Mouse (Mus musculus) heart, embryonic 14.5 days (tissue): ENCODE data around the gene Padi3. TPM values are rescaled to one million over a fixed set of nuclear protein-coding genes. Genes with fewer than 3 reads are reported as not detected.

ENCODE experiments used
- ATAC-seq: fragments of 200-750 bp; cut with Nextera tagmentation; 2 replicates; pipeline ENCODE4 v1.8.0; 2017; ENCODE audit warnings: low read depth, moderate TSS enrichment; ENCODE audit not compliant: insufficient number of reproducible peaks, insufficient read depth, low FRiP score
- H3K27ac ChIP-seq, 2 experiments: fragments of 200-500 bp in 1 of 2; fragments of 300-500 bp in 1 of 2; sonication (generic) in 1 of 2; replicated peaks in 1 of 2; 2 replicates each; pipeline ENCODE4 v1.5.1; 2012 to 2014; ENCODE audit warnings: low read depth in 2 of 2, low read length in 2 of 2, control low read depth in 1 of 2, mild to moderate bottlenecking in 1 of 2, mixed read lengths in 1 of 2; ENCODE audit not compliant: control insufficient read depth in 1 of 2, insufficient read depth in 1 of 2
- H3K27me3 ChIP-seq: fragments of 300-500 bp; sonication (generic); 2 replicates; pipeline ENCODE4 v1.6.1; 2014; ENCODE audit warnings: mild to moderate bottlenecking, low read length, control low read depth; ENCODE audit not compliant: control insufficient read depth, insufficient read depth
- H3K36me3 ChIP-seq: fragments of 300-500 bp; sonication (generic); 2 replicates; pipeline ENCODE4 v1.6.1; 2014; ENCODE audit warnings: mild to moderate bottlenecking, control low read depth, low read length, mixed read lengths; ENCODE audit not compliant: control insufficient read depth, insufficient read depth
- H3K4me1 ChIP-seq, 2 experiments: fragments of 200-500 bp in 1 of 2; fragments of 300-500 bp in 1 of 2; sonication (generic) in 1 of 2; 2 replicates each; pipeline ENCODE4 v1.6.1; 2012 to 2014; ENCODE audit warnings: low read length in 2 of 2, control low read depth in 1 of 2, mixed read lengths in 1 of 2; ENCODE audit not compliant: control insufficient read depth in 2 of 2, insufficient read depth in 2 of 2
- H3K4me2 ChIP-seq: fragments of 300-500 bp; sonication (generic); 2 replicates; pipeline ENCODE4 v1.6.1; 2014; ENCODE audit warnings: mild to moderate bottlenecking, low read length
- H3K4me3 ChIP-seq, 2 experiments: fragments of 200-500 bp in 1 of 2; fragments of 300-500 bp in 1 of 2; sonication (generic) in 1 of 2; 2 replicates each; pipeline ENCODE4 v1.5.1; 2012 to 2014; ENCODE audit warnings: low read length in 2 of 2, mild to moderate bottlenecking in 2 of 2, control low read depth in 1 of 2, low read depth in 1 of 2, moderate library complexity in 1 of 2; ENCODE audit not compliant: control insufficient read depth in 1 of 2, insufficient read depth in 1 of 2
- H3K9ac ChIP-seq: fragments of 300-500 bp; sonication (generic); 2 replicates; pipeline ENCODE4 v1.6.1; 2014; ENCODE audit warnings: mild to moderate bottlenecking, low read length
- H3K9me3 ChIP-seq: fragments of 300-500 bp; sonication (generic); 2 replicates; pipeline ENCODE4 v1.6.1; 2016; ENCODE audit warnings: low read length, control low read depth; ENCODE audit not compliant: control insufficient read depth
- WGBS: fragments of 180-500 bp; shearing (Covaris S2); extraction: QIAGEN DNeasy Blood & Tissue Kit; methylation state at CpG from one replicate; pipeline ENCODE4 v1.1.7; 2014; 5-methylcytosine and 5-hydroxymethylcytosine counted together
- polyA plus RNA-seq: library from polyadenylated mRNA; unstranded; fragments of >200 nt; fragmentation: Nextera tagmentation; extraction: Ambion mirVana; gene quantifications from 2 replicates; pipeline ENCODE4 v1.2.1, GENCODE M21; 2014

Gene Padi3
- polyA plus RNA-seq, 1 experiment from 2014 or later = not detected

DNA sequence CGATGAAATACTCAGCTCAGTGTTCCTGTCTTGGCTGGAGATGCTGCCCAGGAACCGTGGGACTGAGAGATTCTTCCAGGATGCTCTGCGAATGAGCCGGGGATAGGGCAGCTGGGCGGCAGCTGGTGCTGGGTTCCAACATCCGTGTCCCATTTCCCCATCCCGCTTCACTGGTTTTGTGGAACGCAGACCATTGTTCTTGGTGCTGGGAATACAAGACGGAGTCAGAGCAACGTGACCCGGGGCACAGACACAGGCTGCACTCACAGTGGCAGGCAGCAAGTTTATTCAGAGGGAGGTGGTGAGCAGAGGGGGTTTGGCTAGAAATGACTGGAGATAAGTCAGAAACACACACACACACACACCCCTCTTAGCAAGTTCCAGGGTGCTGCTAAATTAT is 38.9 kb upstream of the Padi3 start:
- Histone ChIP-seq H3K4me3 (no peak overlapping the region), H3K9me3 (no peaks in the 10 kb centered on the region), H3K36me3 (no peaks in the 10 kb centered on the region), H3K27ac (no peak overlapping the region), H3K4me1 (peaks cover 0 to 5% of the 10 kb centered on the region in 2 experiments; a peak in 1 of 4 replicates), H3K27me3 (no peaks in the 10 kb centered on the region), H3K9ac (no peak overlapping the region), H3K4me2 (no peak overlapping the region)
- WGBS = 87% methylated on average over 11 of the region's 11 CpGs
- ATAC-seq = no peak

DNA sequence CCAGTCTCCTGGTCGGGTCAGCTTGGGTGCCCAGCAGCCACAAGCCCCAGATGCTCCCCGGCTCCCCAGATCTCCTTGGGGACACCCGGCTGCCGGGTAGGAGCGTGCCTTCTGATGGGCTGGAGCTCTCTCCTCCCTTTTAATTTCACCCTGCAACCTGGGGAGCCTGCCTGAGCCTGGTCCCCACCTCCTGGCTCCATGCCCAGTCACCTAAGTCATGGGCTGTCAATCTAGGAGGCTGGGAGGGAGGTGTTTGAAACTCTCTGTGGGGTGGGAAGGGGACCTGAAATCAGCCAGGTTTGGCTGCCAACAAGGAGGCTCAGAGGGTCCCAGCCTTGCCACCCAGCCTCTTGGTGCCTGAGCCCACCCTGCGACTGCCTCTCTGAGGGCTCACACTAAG is 35.2 kb upstream of the Padi3 start, which contains the start of gene Padi1:
Gene Padi1, minus strand, starts transcription at position 113 of the 400 bp plus-strand sequence.
- WGBS = 77% methylated on average over 5 of the region's 6 CpGs
- Histone ChIP-seq H3K36me3 (no peaks in the 10 kb centered on the region), H3K27me3 (no peaks in the 10 kb centered on the region), H3K9me3 (no peaks in the 10 kb centered on the region), H3K9ac (no peak within 1 kb of the TSS), H3K4me3 (no peak within 1 kb of the TSS), H3K4me1 (peaks cover 0 to 5% of the 10 kb centered on the region in 2 experiments; a peak in 1 of 4 replicates), H3K27ac (no peak within 1 kb of the TSS), H3K4me2 (no peak within 1 kb of the TSS)
- ATAC-seq = no peak; the same call in 1 of the 2 replicates

- Histone ChIP-seq H3K9ac (no peak overlapping the region), H3K9me3 (no peaks in the 10 kb centered on the region), H3K4me3 (no peak overlapping the region), H3K36me3 (no peaks in the 10 kb centered on the region), H3K27me3 (no peaks in the 10 kb centered on the region), H3K4me1 (peaks cover 0 to 5% of the 10 kb centered on the region in 2 experiments; a peak in 1 of 4 replicates), H3K27ac (no peak overlapping the region), H3K4me2 (no peak overlapping the region)
- no peak for ATAC-seq
- 67% methylated on average over 4 of the region's 4 CpGs for WGBS
Measured at GRCm38 (mm10) chr4:140844991-140845390, 34.5 kb upstream of the Padi3 start.

DNA sequence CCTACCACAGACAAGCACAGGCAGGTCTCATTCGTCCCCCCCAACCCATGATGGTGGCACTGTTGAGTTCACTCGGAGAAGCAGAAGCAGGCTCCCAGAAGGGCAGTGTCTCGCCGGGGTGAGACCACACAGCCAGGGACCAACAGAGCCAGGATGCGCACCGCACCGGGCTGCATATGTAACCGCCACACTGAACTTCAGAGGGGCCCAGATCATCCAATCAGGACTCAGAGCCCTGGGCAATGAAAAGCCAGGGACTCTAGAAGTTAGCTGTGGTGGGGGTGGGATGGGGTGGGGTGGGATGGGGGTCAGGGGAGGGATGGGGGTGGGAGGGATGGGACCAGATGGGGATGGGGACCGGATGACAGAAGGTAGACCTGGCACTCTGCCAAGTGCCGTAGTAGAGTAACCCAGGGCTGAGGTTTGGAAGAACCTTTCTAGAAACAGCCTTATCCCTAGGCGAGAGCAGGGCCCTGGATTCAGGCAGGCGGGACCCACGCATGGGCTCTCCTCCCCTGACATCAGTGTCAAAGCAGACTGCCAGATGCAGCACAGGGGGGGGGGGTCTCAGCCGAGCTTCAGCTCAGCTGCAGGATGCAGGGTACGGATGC is 33.3 kb upstream of the Padi3 start:
- WGBS = 69% methylated on average over 14 of the region's 15 CpGs
- Histone ChIP-seq H3K27ac (no peak overlapping the region), H3K36me3 (no peaks in the 10 kb centered on the region), H3K4me1 (peaks cover 0 to 5% of the 10 kb centered on the region in 2 experiments; a peak in 1 of 4 replicates), H3K4me2 (no peak overlapping the region), H3K27me3 (no peaks in the 10 kb centered on the region), H3K4me3 (no peak overlapping the region), H3K9ac (no peak overlapping the region), H3K9me3 (no peaks in the 10 kb centered on the region)
- ATAC-seq = no peak

DNA sequence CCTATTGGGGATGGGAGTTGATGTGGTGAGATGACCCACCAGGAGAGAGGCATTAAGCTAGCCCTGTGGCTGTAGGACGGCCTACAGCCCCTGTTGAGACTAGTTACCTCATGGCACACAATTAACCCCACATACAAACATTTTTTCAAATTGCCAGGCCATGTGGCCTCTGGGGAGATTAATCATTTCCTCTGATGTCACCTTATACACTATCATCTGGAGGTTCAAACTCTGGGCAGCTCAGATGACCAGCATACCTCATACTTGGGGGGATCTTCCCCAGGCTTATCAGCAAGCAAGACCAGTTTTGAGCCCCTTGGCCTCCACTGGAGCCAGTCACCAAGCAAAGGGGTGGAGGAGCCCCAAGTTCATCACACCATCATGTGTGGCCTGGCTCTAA is 32.5 kb upstream of the Padi3 start:
- Histone ChIP-seq H3K9me3 (no peaks in the 10 kb centered on the region), H3K36me3 (no peaks in the 10 kb centered on the region), H3K4me1 (peaks cover 4 to 8% of the 10 kb centered on the region in 2 experiments), H3K27ac (no peak overlapping the region), H3K27me3 (no peaks in the 10 kb centered on the region), H3K4me2 (no peak overlapping the region), H3K4me3 (no peak overlapping the region), H3K9ac (no peak overlapping the region)
- 92% methylated on average over 1 of the region's 1 CpGs for WGBS
- ATAC-seq = no peak

DNA sequence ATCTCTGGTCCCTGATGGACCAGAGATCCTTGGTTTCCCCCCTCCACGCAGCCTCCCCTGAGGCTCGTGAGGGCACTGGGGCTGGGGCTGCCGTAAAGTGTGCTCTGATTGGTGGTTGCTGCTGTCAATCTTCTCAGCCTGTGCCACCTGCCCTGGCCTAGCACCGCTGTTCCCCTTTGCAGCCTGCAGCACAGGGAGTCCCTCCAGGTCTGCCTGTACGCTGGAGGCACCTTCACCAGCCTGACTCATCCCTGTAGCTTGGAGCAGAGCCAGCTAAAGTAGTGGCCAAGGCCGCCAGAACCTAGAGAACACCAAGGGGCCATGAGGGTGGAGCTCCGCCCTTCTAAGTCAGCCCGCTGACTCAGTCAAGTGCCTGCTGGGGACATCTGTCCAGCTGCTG is 27.4 kb upstream of the Padi3 start:
- Histone ChIP-seq H3K27ac (no peak overlapping the region), H3K9ac (no peak overlapping the region), H3K4me1 (peaks cover 8 to 9% of the 10 kb centered on the region in 2 experiments), H3K27me3 (0 out of 2 replicates have a peak, but pooled peaks cover 14% of the 10 kb centered on the region), H3K36me3 (no peaks in the 10 kb centered on the region), H3K9me3 (no peaks in the 10 kb centered on the region), H3K4me2 (peak overlapping the region; percentile 45), H3K4me3 (no peak overlapping the region)
- ATAC-seq = 0 out of 2 replicates have a peak, but pooled peaks have one; percentile 10
- 13% methylated on average over 8 of the region's 8 CpGs for WGBS

DNA sequence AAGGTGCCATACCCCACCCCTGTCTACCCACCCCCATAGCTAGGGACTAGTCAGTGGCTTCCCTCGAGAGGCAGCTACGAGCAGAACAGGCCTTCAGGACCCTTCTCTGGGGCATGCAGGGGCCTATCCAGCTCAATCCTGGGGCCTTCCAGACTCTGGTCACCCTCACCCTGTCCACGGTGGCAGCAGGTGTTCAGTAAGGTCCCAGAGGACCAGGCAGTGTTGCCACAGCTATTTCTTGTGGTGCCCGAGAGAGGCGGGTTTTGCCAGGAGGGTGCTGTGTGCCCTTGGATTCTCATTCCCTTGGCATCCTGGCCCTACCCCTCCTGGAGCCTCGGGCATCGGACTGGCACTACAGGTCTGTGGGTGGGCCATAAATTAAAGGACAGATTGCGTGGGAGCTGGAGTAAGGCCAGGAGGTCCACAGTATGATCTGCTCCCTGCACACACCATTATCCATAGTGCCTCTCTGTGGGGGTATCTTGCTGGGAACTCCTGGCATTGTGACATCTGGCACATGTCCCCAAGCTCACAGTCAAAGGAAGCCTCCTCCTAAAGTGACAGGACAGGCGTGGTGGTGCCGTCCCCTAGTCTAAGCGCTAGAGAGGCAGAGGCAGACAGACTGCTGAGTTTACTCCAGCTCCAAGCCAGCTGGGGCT is 25.9 kb upstream of the Padi3 start:
- no peak for ATAC-seq
- H3K27me3 ChIP-seq = peaks cover 22% of the 10 kb centered on the region; the same call in 1 of the 2 replicates
- H3K4me1 ChIP-seq = peaks cover 8 to 9% of the 10 kb centered on the region in 2 experiments
- H3K4me2 ChIP-seq = no peak overlapping the region
- 74% methylated on average over 11 of the region's 11 CpGs for WGBS
- no peaks in the 10 kb centered on the region for H3K9me3 ChIP-seq
- H3K36me3 ChIP-seq = no peaks in the 10 kb centered on the region
- H3K27ac ChIP-seq = no peak overlapping the region
- no peak overlapping the region for H3K9ac ChIP-seq
- no peak overlapping the region for H3K4me3 ChIP-seq
